ENCODE assay signal across 17 mouse cellular contexts in the genomic region with DNA sequence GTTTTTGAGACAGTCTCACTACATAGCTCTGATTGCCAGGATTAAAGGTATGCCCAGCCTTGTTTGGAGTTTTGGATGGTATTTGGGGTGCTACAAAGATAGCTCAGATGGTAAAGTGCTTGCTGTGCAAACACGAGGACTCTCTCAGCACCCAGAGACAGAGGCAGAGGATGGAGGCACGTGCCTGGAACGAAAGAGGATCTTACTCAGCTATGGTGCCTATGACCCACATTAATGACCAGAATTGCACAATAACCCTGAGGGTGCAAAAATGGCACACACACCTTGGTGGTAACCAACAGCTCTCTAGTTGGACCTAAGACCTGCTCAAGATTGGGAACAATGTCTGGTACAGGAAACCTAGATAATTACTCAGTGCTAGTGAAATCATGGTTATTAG.
"Had no signal": no experiment of that assay in that cellular context is flagged by ENCODE, and none has a peak within 500 bp of the region (broad histone marks: within the 10 kb centered on the region; RNA-seq: fewer than 3 reads in every experiment).

No protein-coding gene starts in this region.

- H3K4me2 ChIP-seq: lung, embryonic 14.5 days; midbrain, embryonic 11.5 days; midbrain, embryonic 13.5 days; midbrain, embryonic 15.5 days; neural tube, embryonic 13.5 days; neural tube, embryonic 15.5 days; stomach, embryonic 15.5 days had no signal

- H3K4me1 ChIP-seq: midbrain, embryonic 13.5 days; midbrain, embryonic 15.5 days; stomach, embryonic 15.5 days had no signal

- ATAC-seq: midbrain, embryonic 13.5 days; midbrain, embryonic 15.5 days had no signal

- H3K36me3 ChIP-seq: midbrain, embryonic 13.5 days; midbrain, embryonic 15.5 days; neural tube, embryonic 13.5 days; neural tube, embryonic 15.5 days; stomach, embryonic 15.5 days had no signal

- H3K4me3 ChIP-seq: megakaryocyte, embryonic 14.5 days; midbrain, embryonic 13.5 days; midbrain, embryonic 15.5 days; myocyte; neural tube, embryonic 13.5 days; neural tube, embryonic 15.5 days; stomach, embryonic 15.5 days had no signal

- H3K9ac ChIP-seq: lung, embryonic 14.5 days; midbrain, embryonic 13.5 days; midbrain, embryonic 15.5 days; neural tube, embryonic 13.5 days; neural tube, embryonic 15.5 days; stomach, embryonic 15.5 days had no signal

- DNase-seq: lung, adult 18-20 months; lung, embryonic 14.5 days; lung, postnatal 14 days; lung, postnatal 36 days; right cerebral cortex, postnatal 14 days; thymus, adult 2 months; thymus, postnatal 25 days; thymus, postnatal 4 days had no signal

- H3K27ac ChIP-seq: midbrain, embryonic 13.5 days; midbrain, embryonic 15.5 days; neural tube, embryonic 13.5 days; neural tube, embryonic 15.5 days; stomach, embryonic 15.5 days; stomach, postnatal 0 days had no signal

- H3K27me3 ChIP-seq: midbrain, embryonic 13.5 days; midbrain, embryonic 15.5 days; neural tube, embryonic 13.5 days; neural tube, embryonic 15.5 days; stomach, embryonic 15.5 days had no signal

- H3K9me3 ChIP-seq: midbrain, embryonic 13.5 days; midbrain, embryonic 15.5 days; neural tube, embryonic 13.5 days; neural tube, embryonic 15.5 days; stomach, embryonic 15.5 days had no signal
